Mouse (Mus musculus): Measurements from ENCODE around the gene Sh3bgrl2.

GRCm38 (mm10) chr9:83566141-83566540 is 18.0 kb downstream of the Sh3bgrl2 start:
- no peak for TF ChIP-seq CTCF (IDR thresholded peaks at IDR 0.05; ENCODE audit: borderline replicate concordance, insufficient read depth, low read depth, low read length)
- no peak for TF ChIP-seq POLR2A (IDR thresholded peaks at IDR 0.05; ENCODE audit: borderline replicate concordance, insufficient read depth, low read length)

Measured in cerebellum, adult 2 months (tissue).